In genomic region chr17:78237954-78238353, GRCm38 (mm10) we compare ENCODE assay signal across 18 mouse cellular contexts. TPM values are rescaled to one million over a fixed set of nuclear protein-coding genes. Genes with fewer than 3 reads are reported as not detected.
DNase-seq lines count a peak whose midpoint lies in the region; ATAC-seq and TF ChIP-seq lines count a peak whose summit lies in the region.
"Had no signal": no experiment of that assay in that cellular context is flagged by ENCODE, and none has a peak within 500 bp of the region (broad histone marks: within the 10 kb centered on the region; RNA-seq: fewer than 3 reads in every experiment).

No protein-coding gene starts in this region.

- no peak overlapping the region for H3K27ac ChIP-seq in forebrain, embryonic 11.5 days (ENCODE audit: low read depth, low read length)
- no peak overlapping the region for H3K27ac ChIP-seq in forebrain, embryonic 10.5 days
- H3K27ac ChIP-seq in CH12.LX (ENCODE audit: insufficient read depth, low read depth), result peak overlapping the region; percentile 7
- no peak overlapping the region for H3K27ac ChIP-seq in forebrain, postnatal 0 days (ENCODE audit: low read depth, low read length)
- no peak overlapping the region for H3K27ac ChIP-seq in neural tube, embryonic 12.5 days
- no peak overlapping the region for H3K27ac ChIP-seq in heart, embryonic 12.5 days (ENCODE audit: poor library complexity, severe bottlenecking)
- H3K27ac ChIP-seq: heart, embryonic 15.5 days; kidney, postnatal 0 days; macrophage; stomach, embryonic 15.5 days had no signal

- dilution Hi-C loops in CH12.LX (cut with MboI; ENCODE audit: extremely low pct_ligation_motif_present, extremely low pct_unique_long_range_greater_than_20kb, low sequenced_read_pairs), result no loop called here

- ATAC-seq in forebrain, embryonic 11.5 days (replicated peaks; ENCODE audit: low FRiP score), result 0 out of 2 replicates have a peak, but pooled peaks have one; percentile 27
- ATAC-seq in forebrain, postnatal 0 days, result peak; percentile 85
- peak; percentile 65; the same call in 1 of the 2 replicates for ATAC-seq in neural tube, embryonic 12.5 days (ENCODE audit: low FRiP score, low read depth)
- no peak for ATAC-seq in heart, embryonic 12.5 days (ENCODE audit: insufficient number of reproducible peaks, low FRiP score)
- no peak for ATAC-seq in megakaryocyte-erythroid progenitor cell, adult 5-6 weeks (replicated peaks; ENCODE audit: low FRiP score, low TSS enrichment, poor library complexity, severe bottlenecking)
- ATAC-seq: activated CD4-positive, CD25-positive, alpha-beta regulatory T cell, adult 4 months had no signal

- H3K4me2 ChIP-seq in forebrain, embryonic 11.5 days (ENCODE audit: low read depth, low read length, severe bottlenecking), result no peak overlapping the region
- no peak overlapping the region for H3K4me2 ChIP-seq in CH12.LX (ENCODE audit: insufficient read depth, low read depth, poor library complexity, severe bottlenecking)
- no peak overlapping the region for H3K4me2 ChIP-seq in forebrain, postnatal 0 days (ENCODE audit: low read depth)
- no peak overlapping the region for H3K4me2 ChIP-seq in neural tube, embryonic 12.5 days (replicated peaks)
- no peak overlapping the region for H3K4me2 ChIP-seq in heart, embryonic 12.5 days
- H3K4me2 ChIP-seq: heart, embryonic 15.5 days; stomach, embryonic 15.5 days had no signal

- H3K4me1 ChIP-seq in forebrain, embryonic 11.5 days (replicated peaks; ENCODE audit: control insufficient read depth, insufficient read depth, low read length), result no peaks in the 10 kb centered on the region
- H3K4me1 ChIP-seq in forebrain, embryonic 10.5 days, result no peaks in the 10 kb centered on the region
- H3K4me1 ChIP-seq in CH12.LX (ENCODE audit: control insufficient read depth in 1 of 2, insufficient read depth in 2 of 2), result peaks cover 36 to 67% of the 10 kb centered on the region in 2 experiments
- no peaks in the 10 kb centered on the region for H3K4me1 ChIP-seq in forebrain, postnatal 0 days (ENCODE audit: insufficient read depth)
- 0 out of 2 replicates have a peak, but pooled peaks cover 1% of the 10 kb centered on the region for H3K4me1 ChIP-seq in neural tube, embryonic 12.5 days
- peaks cover 9% of the 10 kb centered on the region for H3K4me1 ChIP-seq in heart, embryonic 12.5 days (replicated peaks)
- H3K4me1 ChIP-seq: stomach, embryonic 15.5 days had no signal

- TF ChIP-seq RAD21 in CH12.LX (IDR thresholded peaks at IDR 0.05; ENCODE audit: low read depth, low read length), result no peak

- no peak overlapping the region; the same call in 1 of the 2 replicates for H3K9ac ChIP-seq in forebrain, embryonic 11.5 days (ENCODE audit: low read length)
- no peak overlapping the region for H3K9ac ChIP-seq in CH12.LX (ENCODE audit: insufficient read depth, low read depth)
- H3K9ac ChIP-seq in forebrain, postnatal 0 days, result no peak overlapping the region
- H3K9ac ChIP-seq in neural tube, embryonic 12.5 days, result no peak overlapping the region
- H3K9ac ChIP-seq in heart, embryonic 12.5 days, result no peak overlapping the region
- H3K9ac ChIP-seq: heart, embryonic 15.5 days; stomach, embryonic 15.5 days had no signal

- no peaks in the 10 kb centered on the region for H3K27me3 ChIP-seq in forebrain, embryonic 11.5 days (ENCODE audit: control insufficient read depth, insufficient read depth, low read length)
- no peaks in the 10 kb centered on the region for H3K27me3 ChIP-seq in forebrain, embryonic 10.5 days (ENCODE audit: poor library complexity, severe bottlenecking)
- H3K27me3 ChIP-seq in CH12.LX (replicated peaks), result no peaks in the 10 kb centered on the region
- no peaks in the 10 kb centered on the region for H3K27me3 ChIP-seq in forebrain, postnatal 0 days (ENCODE audit: insufficient read depth, low read length)
- H3K27me3 ChIP-seq in neural tube, embryonic 12.5 days (replicated peaks), result no peaks in the 10 kb centered on the region
- H3K27me3 ChIP-seq in heart, embryonic 12.5 days (replicated peaks), result no peaks in the 10 kb centered on the region
- H3K27me3 ChIP-seq: stomach, embryonic 15.5 days had no signal

- TF ChIP-seq CTCF in CH12.LX (conservative IDR thresholded peaks at IDR 0.05 in 1 of 2, IDR thresholded peaks at IDR 0.05 in 1 of 2; ENCODE audit: low read depth in 2 of 2, low read length in 2 of 2), result no peak
- no peak for TF ChIP-seq CTCF in forebrain, postnatal 0 days (IDR thresholded peaks at IDR 0.05; ENCODE audit: low read depth)

- WGBS in forebrain, embryonic 11.5 days, result 92% methylated on average over 13 of the region's 13 CpGs
- WGBS in forebrain, embryonic 10.5 days, result 93% methylated on average over 13 of the region's 13 CpGs
- 57% methylated on average over 13 of the region's 13 CpGs for WGBS in forebrain, postnatal 0 days
- 81% methylated on average over 13 of the region's 13 CpGs for WGBS in neural tube, embryonic 12.5 days
- WGBS in heart, embryonic 12.5 days, result 94% methylated on average over 13 of the region's 13 CpGs

- H3K36me3 ChIP-seq in forebrain, embryonic 11.5 days (ENCODE audit: control insufficient read depth, insufficient read depth, low read length), result no peaks in the 10 kb centered on the region; the same call in 1 of the 2 replicates
- H3K36me3 ChIP-seq in forebrain, embryonic 10.5 days (replicated peaks), result peaks cover 15% of the 10 kb centered on the region
- H3K36me3 ChIP-seq in CH12.LX (replicated peaks in 1 of 2; ENCODE audit: control insufficient read depth in 1 of 2, insufficient read depth in 1 of 2, low read length in 1 of 2), result peaks cover 8 to 48% of the 10 kb centered on the region in 2 experiments
- H3K36me3 ChIP-seq in forebrain, postnatal 0 days (ENCODE audit: insufficient read depth), result no peaks in the 10 kb centered on the region
- peaks cover 4% of the 10 kb centered on the region; the same call in 1 of the 2 replicates for H3K36me3 ChIP-seq in neural tube, embryonic 12.5 days
- peaks cover 7% of the 10 kb centered on the region; the same call in 1 of the 2 replicates for H3K36me3 ChIP-seq in heart, embryonic 12.5 days
- H3K36me3 ChIP-seq: heart, embryonic 15.5 days; stomach, embryonic 15.5 days had no signal

- no peak for TF ChIP-seq POLR2A in CH12.LX (IDR thresholded peaks at IDR 0.05; ENCODE audit: low read depth, low read length)

- peaks cover 54% of the 10 kb centered on the region for H3K79me2 ChIP-seq in CH12.LX (replicated peaks; ENCODE audit: control insufficient read depth, extremely low read depth, insufficient read depth, poor library complexity, severe bottlenecking)

- DNase-seq in forebrain, embryonic 11.5 days (ENCODE audit: low spot score), result no peak
- no peak for DNase-seq in forebrain, embryonic 10.5 days (ENCODE audit: extremely low spot score, low spot score)
- no peak for DNase-seq in CH12.LX (ENCODE audit: extremely low read depth)
- peak; percentile 29 for DNase-seq in forebrain, postnatal 0 days
- no peak for DNase-seq in thymus, postnatal 0 days (ENCODE audit: low spot score)
- DNase-seq: adrenal gland, postnatal 25 days; cerebellum, postnatal 25 days; liver; lung, adult 2 months had no signal

- in situ Hi-C loops in CH12.LX (cut with MboI; ENCODE audit: low pct_ligation_motif_present, low pct_unique_long_range_greater_than_20kb, low sequenced_read_pairs), result no loop called here

- no peaks in the 10 kb centered on the region for H3K9me3 ChIP-seq in forebrain, embryonic 11.5 days (ENCODE audit: control insufficient read depth, low read length)
- H3K9me3 ChIP-seq in forebrain, embryonic 10.5 days, result no peaks in the 10 kb centered on the region
- H3K9me3 ChIP-seq in CH12.LX (replicated peaks; ENCODE audit: low read length), result no peaks in the 10 kb centered on the region
- H3K9me3 ChIP-seq in forebrain, postnatal 0 days (ENCODE audit: low read length), result no peaks in the 10 kb centered on the region
- no peaks in the 10 kb centered on the region for H3K9me3 ChIP-seq in neural tube, embryonic 12.5 days
- no peaks in the 10 kb centered on the region for H3K9me3 ChIP-seq in heart, embryonic 12.5 days (replicated peaks)
- H3K9me3 ChIP-seq: heart, embryonic 15.5 days; stomach, embryonic 15.5 days had no signal

- no peak overlapping the region for H3K4me3 ChIP-seq in forebrain, embryonic 11.5 days (ENCODE audit: low read depth, low read length)
- no peak overlapping the region for H3K4me3 ChIP-seq in forebrain, embryonic 10.5 days
- H3K4me3 ChIP-seq in CH12.LX (replicated peaks in 1 of 3; ENCODE audit: low read depth in 2 of 3, low read length in 2 of 3, poor library complexity in 1 of 3), result no peak overlapping the region
- no peak overlapping the region for H3K4me3 ChIP-seq in forebrain, postnatal 0 days (ENCODE audit: low read depth, low read length)
- no peak overlapping the region for H3K4me3 ChIP-seq in neural tube, embryonic 12.5 days
- no peak overlapping the region for H3K4me3 ChIP-seq in heart, embryonic 12.5 days
- H3K4me3 ChIP-seq: heart, embryonic 15.5 days; myocyte; stomach, embryonic 15.5 days had no signal

- TF ChIP-seq EP300 in CH12.LX (IDR thresholded peaks at IDR 0.05; ENCODE audit: low read length), result no peak

TF ChIP-seq in CH12.LX, 34 proteins besides CTCF, POLR2A, EP300 and RAD21 (continues in another document):
- TF ChIP-seq MAX (IDR thresholded peaks at IDR 0.05; ENCODE audit: low read length) (no peak), MAFK (IDR thresholded peaks at IDR 0.05; ENCODE audit: insufficient replicate concordance, low read length) (no peak), JUND (conservative IDR thresholded peaks at IDR 0.05; ENCODE audit: low read depth, low read length) (no peak), ZNF384 (IDR thresholded peaks at IDR 0.05; ENCODE audit: low read depth, low read length) (no peak), TBP (conservative IDR thresholded peaks at IDR 0.05; ENCODE audit: low read depth, low read length) (no peak), KAT2A (IDR thresholded peaks at IDR 0.05; ENCODE audit: insufficient replicate concordance, low read length) (no peak), POLR2AphosphoS2 (IDR thresholded peaks at IDR 0.05; ENCODE audit: low read depth, low read length) (no peak), CHD2 (IDR thresholded peaks at IDR 0.05; ENCODE audit: low read length) (no peak)

RNA-seq across cellular contexts. Expression of gene Crim1, which starts 37.9 kb away (rescaled TPM):
- 2.7 and 3.7 TPM in 2 replicates for polyA plus RNA-seq in forebrain, embryonic 11.5 days (2014; fragmentation: Nextera tagmentation; extraction: Ambion mirVana)
- polyA plus RNA-seq in forebrain, embryonic 10.5 days (2016; fragmentation: Nextera tagmentation; extraction: Ambion mirVana), result 1.8 and 2.3 TPM in 2 replicates
- total RNA-seq in CH12.LX (2012; rRNA removed), result 47.3 and 72.8 TPM in 2 replicates
- 14.1 and 15.2 TPM in 2 replicates for total RNA-seq in CH12.LX (2014; rRNA removed)
- polyA plus RNA-seq in CH12.LX (2012; ENCODE audit: insufficient read length, low read depth), result 21.9 and 26.3 TPM in 2 replicates
- 55.9 and 88.9 TPM in 2 replicates for total RNA-seq in forebrain, postnatal 0 days (2014; rRNA removed)
- 7.1 and 14.1 TPM in 2 replicates for polyA plus RNA-seq in forebrain, postnatal 0 days (2015; fragmentation: Nextera tagmentation; extraction: Ambion mirVana)
- 10.8 and 11.8 TPM in 2 replicates for polyA plus RNA-seq in neural tube, embryonic 12.5 days (2016; fragmentation: Nextera tagmentation; extraction: Ambion mirVana)
- polyA plus RNA-seq in heart, embryonic 12.5 days (2016; fragmentation: Nextera tagmentation; extraction: Ambion mirVana), result 3.2 and 3.3 TPM in 2 replicates
- total RNA-seq in megakaryocyte-erythroid progenitor cell, adult 5-6 weeks (2014; fragmentation: Nextera tagmentation), result 5.0 and 18.9 TPM in 2 replicates
- total RNA-seq in megakaryocyte-erythroid progenitor cell, adult 5-6 weeks (2017), result 6.6 and 6.8 TPM in 2 replicates
- polyA plus RNA-seq in thymus, postnatal 0 days (2015; fragmentation: Nextera tagmentation; extraction: Ambion mirVana), result 2.2 and 2.4 TPM in 2 replicates

Comparison
In these comparisons a context has a peak if more than half of its experiments do, and no peak if none do; other contexts are left out.
1. ATAC-seq: peak in forebrain, embryonic 11.5 days (single experiment), forebrain, postnatal 0 days (single experiment) and neural tube, embryonic 12.5 days (single experiment); none in heart, embryonic 12.5 days (single experiment) and megakaryocyte-erythroid progenitor cell, adult 5-6 weeks (single experiment).